Mouse (Mus musculus) spleen, adult 2 months (tissue): ENCODE data around the gene Colq. TPM values are rescaled to one million over a fixed set of nuclear protein-coding genes. Genes with fewer than 3 reads are reported as not detected.

Source experiments
- DNase-seq, 2 experiments: peaks; one replicate each; pipeline versions ENCODE4 v3.0.0 to v3.0.0-alpha.2; 2012 to 2021; ENCODE audit warnings: low spot score in 2 of 2, low read depth in 1 of 2
- H3K27ac ChIP-seq: fragments of 200-500 bp; 2 replicates; pipeline ENCODE4 v1.5.1; 2012; ENCODE audit warnings: low read length, inconsistent platforms; ENCODE audit not compliant: insufficient read depth
- H3K27me3 ChIP-seq: fragments of 200-500 bp; 2 replicates; pipeline ENCODE4 v1.6.1; 2012; ENCODE audit warnings: mild to moderate bottlenecking, moderate library complexity, low read length, inconsistent platforms; ENCODE audit not compliant: control insufficient read depth, insufficient read depth
- H3K36me3 ChIP-seq: fragments of 200-500 bp; 2 replicates; pipeline ENCODE4 v1.6.1; 2012; ENCODE audit warnings: mild to moderate bottlenecking, low read length, inconsistent platforms; ENCODE audit not compliant: control insufficient read depth, insufficient read depth
- H3K4me1 ChIP-seq: fragments of 200-500 bp; 2 replicates; pipeline ENCODE4 v1.6.1; 2011; ENCODE audit warnings: inconsistent platforms; ENCODE audit not compliant: control insufficient read depth, insufficient read depth, insufficient read length
- H3K4me3 ChIP-seq: fragments of 200-500 bp; 2 replicates; pipeline ENCODE4 v1.5.1; 2011; ENCODE audit warnings: mild to moderate bottlenecking, inconsistent platforms; ENCODE audit not compliant: insufficient read depth, insufficient read length; ENCODE audit errors: extremely low read depth
- CTCF ChIP-seq: fragments of 200-500 bp; IDR thresholded peaks from 2 replicates; pipeline ENCODE4 v1.5.1; 2011; ENCODE audit warnings: mild to moderate bottlenecking, inconsistent platforms; ENCODE audit not compliant: insufficient read depth, insufficient read length, insufficient replicate concordance; ENCODE audit errors: extremely low read depth
- POLR2A ChIP-seq: fragments of 200-500 bp; IDR thresholded peaks from 2 replicates; pipeline ENCODE4 v1.6.1; 2011; ENCODE audit warnings: low read depth, low read length, inconsistent platforms
- WGBS: fragments of 180-500 bp; shearing (Covaris S2); methylation state at CpG from one replicate; pipeline ENCODE4 v1.1.7; 2018; 5-methylcytosine and 5-hydroxymethylcytosine counted together
- polyA plus RNA-seq: library from polyadenylated mRNA; depleted of rRNA; stranded (reverse); fragments of >200 nt; gene quantifications from 2 replicates; pipeline ENCODE4 v1.2.3, GENCODE M21; 2012

The Colq gene
- polyA plus RNA-seq, 1 experiment = 13.9 TPM

GRCm38 (mm10) chr14:31556526-31557260 lies 34.5 kb downstream of the Colq start:
- DNase-seq = no peak
- Histone ChIP-seq H3K27me3 (no peaks in the 10 kb centered on the region), H3K36me3 (no peaks in the 10 kb centered on the region), H3K4me1 (no peaks in the 10 kb centered on the region; the same call in 1 of the 2 replicates), H3K27ac (no peak overlapping the region), H3K4me3 (no peak overlapping the region)
- 56% methylated on average over 9 of the region's 9 CpGs for WGBS
- no peak for TF ChIP-seq CTCF

DNA sequence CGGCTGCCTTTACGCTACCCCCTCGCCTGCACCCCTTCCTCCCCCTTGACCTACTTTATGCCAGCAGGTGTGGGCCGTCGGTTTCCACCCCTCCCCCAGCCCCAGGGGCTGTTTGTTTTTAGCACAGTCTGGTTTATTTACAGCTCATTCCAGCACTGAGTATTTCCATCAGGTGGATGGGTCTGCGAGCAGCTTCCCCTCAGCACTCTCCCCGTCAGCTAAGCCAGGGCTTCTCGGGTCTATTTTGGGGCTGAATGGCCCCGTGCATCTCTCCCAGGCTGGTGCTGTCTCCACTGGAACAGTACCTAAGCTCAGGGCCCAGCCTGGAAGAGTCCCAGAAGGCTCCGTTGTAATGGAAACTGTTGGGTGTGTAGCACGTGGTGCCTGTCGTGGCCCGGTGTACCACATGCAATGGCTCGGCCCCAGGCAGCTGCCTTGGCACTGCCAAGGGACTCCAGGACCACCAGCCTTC lies 35.1 kb downstream of the Colq start:
- 25% methylated on average over 14 of the region's 14 CpGs for WGBS
- TF ChIP-seq CTCF (no peak), POLR2A (no peak)
- DNase-seq = no peak
- H3K36me3 ChIP-seq = no peaks in the 10 kb centered on the region
- H3K27ac ChIP-seq = no peak overlapping the region
- H3K4me3 ChIP-seq = no peak overlapping the region
- no peaks in the 10 kb centered on the region for H3K27me3 ChIP-seq
- no peaks in the 10 kb centered on the region; the same call in 1 of the 2 replicates for H3K4me1 ChIP-seq

GRCm38 (mm10) chr14:31555021-31555420 lies 36.1 kb downstream of the Colq start:
- TF ChIP-seq CTCF = no peak
- no peak overlapping the region for H3K4me3 ChIP-seq
- no peak for DNase-seq
- no peaks in the 10 kb centered on the region for H3K36me3 ChIP-seq
- 83% methylated on average over 7 of the region's 7 CpGs for WGBS
- H3K27me3 ChIP-seq = no peaks in the 10 kb centered on the region
- no peaks in the 10 kb centered on the region; the same call in 1 of the 2 replicates for H3K4me1 ChIP-seq
- no peak overlapping the region for H3K27ac ChIP-seq

- Histone ChIP-seq H3K36me3 (no peaks in the 10 kb centered on the region), H3K27me3 (no peaks in the 10 kb centered on the region), H3K27ac (no peak overlapping the region), H3K4me3 (no peak overlapping the region), H3K4me1 (no peaks in the 10 kb centered on the region)
- 93% methylated on average over 11 of the region's 11 CpGs for whole genome bisulfite sequencing
- TF ChIP-seq POLR2A (no peak), CTCF (no peak)
- no peak for DNase-seq
These were observed 47.2 kb downstream of the Colq start for GRCm38 (mm10) chr14:31543885-31544442.

DNA sequence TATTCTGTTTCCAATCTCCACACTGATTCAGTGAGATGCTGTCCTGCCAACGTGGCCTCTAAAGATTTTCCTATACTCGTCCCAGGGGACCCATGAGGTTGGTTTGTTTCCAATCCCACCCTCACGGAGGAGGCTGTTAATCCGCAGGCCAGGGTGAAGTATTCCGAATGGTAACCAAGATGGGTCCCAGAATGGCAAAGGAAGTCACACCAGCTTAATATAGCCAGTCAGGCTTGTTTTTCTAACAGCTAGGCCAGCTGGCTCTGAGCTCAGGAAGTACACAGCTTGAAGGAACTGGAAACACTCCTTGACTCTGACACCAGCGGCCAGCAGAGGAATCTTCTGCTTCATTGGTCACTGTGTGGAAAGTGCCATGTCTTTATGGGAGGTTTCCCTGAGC lies 53.8 kb downstream of the Colq start:
- Histone ChIP-seq H3K4me1 (peaks cover 17% of the 10 kb centered on the region; the same call in 1 of the 2 replicates), H3K27ac (0 out of 2 replicates have a peak overlapping the region, but pooled peaks have one; percentile 18)
- TF ChIP-seq CTCF (no peak), POLR2A (no peak)

DNA sequence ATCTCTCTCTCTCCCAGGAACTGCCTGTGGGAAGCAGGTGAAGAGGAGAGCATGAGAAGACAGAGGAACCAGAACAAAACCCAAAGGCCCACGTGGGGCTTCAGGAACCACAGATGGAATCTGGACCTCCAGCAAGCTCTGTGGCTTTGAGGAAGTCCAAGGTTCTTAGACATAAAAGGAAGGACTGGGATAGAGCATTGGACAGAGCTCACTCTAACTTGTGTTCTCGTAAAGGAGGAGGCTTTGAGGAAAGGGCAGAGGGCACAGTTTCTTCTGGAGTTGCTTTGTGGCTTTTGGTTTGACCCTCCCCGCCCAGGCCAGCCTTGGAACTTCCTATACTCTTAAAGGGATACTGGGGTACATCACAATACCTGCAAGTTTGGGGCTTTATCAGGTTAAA lies 58.5 kb downstream of the Colq start:
- Histone ChIP-seq H3K36me3 (no peaks in the 10 kb centered on the region), H3K27me3 (no peaks in the 10 kb centered on the region), H3K4me3 (no peak overlapping the region), H3K27ac (no peak overlapping the region), H3K4me1 (peaks cover 25% of the 10 kb centered on the region; the same call in 1 of the 2 replicates)
- 49% methylated on average over 3 of the region's 3 CpGs for WGBS
- TF ChIP-seq CTCF = no peak
- TF ChIP-seq POLR2A = no peak
- no peak for DNase-seq

More for the DNA sequence above, 53.8 kb downstream of the Colq start:
- no peaks in the 10 kb centered on the region for H3K27me3 ChIP-seq
- H3K4me3 ChIP-seq = no peak overlapping the region
- 33% methylated on average over 6 of the region's 6 CpGs for WGBS
- peak in 1 of 2 experiments; percentile 17 for DNase-seq
- H3K36me3 ChIP-seq = no peaks in the 10 kb centered on the region
